Mouse (Mus musculus) Muller cell, postnatal 12 days (primary cell): ENCODE data around the gene Ldah.
A peak's percentile ranks its signal among the peaks of the same experiment; 100 is the strongest.

Source experiments
- DNase-seq: peaks from one replicate; pipeline ENCODE4 v3.0.0-alpha.2; 2015; ENCODE audit errors: inconsistent ontology term

Gene Ldah

GRCm38 (mm10) chr12:8313270-8313771 lies 105.4 kb downstream of the Ldah start, which contains the start of gene Hs1bp3:
Gene Hs1bp3 (plus strand): TSS chr12:8313432.
- DNase-seq, result peak; percentile 89

DNA sequence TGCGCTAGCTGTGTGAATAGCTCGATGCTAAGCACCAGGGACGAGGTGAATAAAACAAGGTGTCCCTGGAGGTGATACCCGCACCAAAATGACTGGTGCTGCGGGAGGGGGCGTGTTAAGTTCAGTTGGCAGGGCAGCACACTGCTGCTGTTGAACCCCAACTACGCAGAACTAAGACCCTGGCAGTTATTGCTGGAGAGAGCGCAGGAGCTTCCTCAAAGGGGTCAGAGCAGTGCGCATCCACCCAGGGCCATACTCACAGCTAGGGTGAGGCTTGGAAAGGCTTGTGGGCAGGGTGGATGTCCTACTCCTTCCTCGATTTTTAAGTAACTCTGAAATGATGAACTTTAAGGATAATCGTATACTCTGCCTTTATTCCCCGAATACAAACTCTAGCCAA lies 105.9 kb downstream of the Ldah start:
- DNase-seq, result no peak

DNA sequence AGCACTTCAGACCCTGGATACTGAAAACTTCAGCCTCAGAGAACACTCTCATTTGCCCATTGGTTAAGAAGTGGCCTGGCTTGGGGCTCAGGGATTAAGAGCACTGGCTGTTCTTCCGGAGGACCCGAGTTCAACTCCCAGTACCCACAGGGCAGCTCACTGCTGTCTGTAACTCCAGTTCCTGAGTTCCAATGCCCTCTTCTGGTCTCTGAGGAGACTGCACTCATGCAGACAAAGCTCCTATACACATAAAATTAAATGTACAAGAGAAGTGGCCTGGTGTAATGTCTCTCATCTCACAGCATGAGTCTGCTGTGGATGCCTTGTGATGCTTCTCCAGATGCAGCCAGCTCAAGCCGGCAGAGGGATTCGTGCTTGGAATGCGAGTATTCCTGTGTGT lies 108.6 kb downstream of the Ldah start:
- DNase-seq, result no peak

GRCm38 (mm10) chr12:8320084-8320713 lies 112.3 kb downstream of the Ldah start:
- peak; percentile 52 for DNase-seq

DNA sequence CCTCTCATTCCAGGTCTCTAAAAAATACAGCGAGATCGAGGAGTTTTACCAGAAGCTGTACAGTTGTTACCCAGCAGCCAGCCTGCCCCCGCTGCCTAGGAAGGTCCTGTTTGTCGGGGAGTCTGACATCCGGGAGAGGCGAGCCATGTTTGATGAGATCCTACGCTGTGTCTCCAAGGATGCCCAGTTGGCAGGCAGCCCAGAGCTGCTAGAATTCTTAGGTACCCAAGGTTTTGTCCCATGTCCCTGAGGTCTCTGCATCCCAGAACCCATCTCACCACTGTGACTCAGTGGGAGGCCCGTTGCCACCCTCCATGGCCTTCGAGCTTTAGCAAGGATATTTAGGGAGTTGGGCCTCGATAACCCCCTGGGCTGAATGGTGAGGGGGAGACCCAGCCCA lies 113.6 kb downstream of the Ldah start:
- no peak for DNase-seq

DNA sequence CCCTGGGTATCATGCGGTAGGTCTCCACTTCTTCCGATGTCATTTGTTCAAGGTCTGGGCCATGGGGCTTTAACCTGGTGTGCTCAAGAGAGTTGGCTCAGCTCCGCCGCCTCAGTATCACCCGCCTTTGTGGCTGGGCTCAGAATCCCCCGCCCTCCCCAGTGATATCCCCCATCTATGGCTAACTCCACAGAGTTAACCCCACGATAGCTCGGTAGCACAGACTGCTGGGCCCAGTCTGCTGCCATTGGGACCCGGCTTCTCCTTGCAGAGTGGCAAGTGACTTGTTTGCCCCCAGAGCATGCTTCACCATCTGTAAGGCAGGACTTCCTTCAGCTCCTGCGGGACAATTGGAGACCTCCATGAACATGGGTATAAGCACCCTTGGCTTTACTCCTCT lies 116.2 kb downstream of the Ldah start:
- no peak for DNase-seq

- no peak for DNase-seq
Observed at GRCm38 (mm10) chr12:8325245-8325942, 117.5 kb downstream of the Ldah start.

DNA sequence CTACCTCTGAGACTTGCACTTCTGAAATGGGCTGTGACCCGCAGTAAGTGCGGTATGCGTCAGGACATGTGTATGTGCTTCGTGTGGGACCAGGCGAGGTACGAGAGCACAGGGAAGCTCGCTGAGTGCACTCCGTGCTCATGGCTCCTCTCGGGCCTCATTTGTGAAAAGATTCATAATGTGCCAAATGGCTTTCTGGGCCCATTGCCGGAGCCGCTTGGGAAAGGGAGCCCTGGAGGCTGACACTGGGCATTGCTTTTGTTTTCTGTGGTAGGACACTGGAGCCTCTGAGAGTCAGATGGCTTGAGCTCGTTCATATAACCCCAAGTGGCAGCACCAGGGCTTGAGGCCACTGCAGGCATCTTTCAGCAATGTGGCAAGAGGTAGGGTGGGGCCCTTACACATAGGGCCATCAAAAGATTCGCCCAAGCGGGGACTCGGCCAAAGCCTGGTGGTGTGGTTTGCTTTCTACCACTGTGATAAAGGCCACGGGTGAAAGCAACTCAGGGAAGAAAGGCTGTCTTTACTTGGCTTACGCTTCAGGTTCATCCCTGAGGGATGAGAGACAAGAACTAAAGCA lies 118.1 kb downstream of the Ldah start:
- peak; percentile 63 for DNase-seq

DNA sequence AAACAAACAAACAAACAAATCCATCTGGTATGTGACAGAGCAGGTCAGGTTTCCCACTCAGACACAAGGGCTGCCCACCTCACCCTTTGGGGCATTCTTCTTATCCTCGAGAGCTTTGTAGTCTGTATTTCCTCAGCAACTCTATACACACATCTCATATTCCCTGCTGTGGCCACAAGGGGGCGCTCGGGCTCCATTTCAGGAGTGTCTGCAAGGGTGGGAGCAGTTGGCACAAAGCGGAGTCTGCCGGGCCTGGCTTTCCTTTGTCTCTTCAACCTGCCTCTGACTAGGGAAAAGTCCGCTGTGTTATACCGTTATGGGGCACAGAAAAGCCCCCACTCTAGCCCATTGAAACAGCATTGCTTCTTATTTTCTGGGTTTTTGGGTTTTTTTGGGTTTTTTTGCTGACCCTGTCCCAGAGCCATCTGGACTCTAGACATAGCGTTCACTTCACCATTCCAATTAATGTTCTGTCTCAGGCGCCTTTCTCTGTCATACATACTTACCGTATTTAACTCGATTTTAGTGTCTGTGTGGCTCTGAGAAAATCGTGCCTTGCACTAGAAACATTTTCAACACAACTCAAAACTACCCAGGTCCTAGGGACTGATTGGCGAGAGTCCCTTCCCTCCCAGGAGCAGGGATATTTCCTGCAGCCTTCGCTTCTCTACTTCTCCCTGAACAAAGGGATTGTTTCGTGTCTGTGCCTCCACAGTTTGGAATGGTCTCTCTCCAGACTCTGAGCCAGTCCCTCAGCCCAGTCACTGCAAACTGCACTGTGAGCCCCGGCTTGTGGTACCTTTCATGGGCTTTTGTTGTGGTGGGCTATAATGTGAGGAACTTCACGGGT lies 119.1 kb downstream of the Ldah start:
- DNase-seq, result peak; percentile 93

DNA sequence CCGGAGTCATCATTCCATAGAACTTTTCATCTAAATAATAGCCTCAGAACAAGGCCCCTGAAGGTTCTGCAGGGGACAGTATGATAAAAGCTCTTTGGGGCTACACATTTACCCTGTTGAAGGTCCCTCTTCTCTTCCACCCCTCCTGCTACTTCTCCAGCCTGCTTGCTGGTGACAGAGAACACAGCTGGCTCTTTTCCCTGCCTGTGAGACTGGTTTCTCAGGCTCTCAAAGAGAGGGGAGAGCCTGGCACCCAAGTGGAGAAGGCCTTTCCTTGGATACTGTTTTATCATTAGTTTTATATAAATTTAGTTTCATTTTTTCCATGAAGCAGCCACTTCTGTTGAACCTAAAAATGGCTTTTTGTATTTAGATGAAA lies 119.8 kb downstream of the Ldah start:
- DNase-seq, result no peak

DNA sequence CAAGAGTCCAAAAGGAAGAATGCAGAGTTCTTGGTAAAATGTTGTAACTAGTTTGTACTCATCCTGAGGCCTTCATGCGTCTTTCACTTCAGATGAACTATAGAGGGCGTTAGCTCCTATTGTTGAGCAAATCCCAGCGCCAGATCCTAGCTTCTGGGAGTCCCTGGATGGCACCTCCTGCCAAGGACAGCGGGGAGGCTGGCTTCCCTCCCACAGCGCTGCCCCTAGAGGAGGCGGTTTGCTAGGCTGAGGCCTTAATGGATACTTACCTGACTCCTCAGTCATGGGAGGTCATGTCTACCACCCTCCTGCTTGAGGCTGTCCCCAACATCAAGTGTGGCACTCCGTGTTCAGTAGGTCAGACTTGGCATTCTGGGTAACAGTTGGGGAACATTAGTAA lies 121.3 kb downstream of the Ldah start:
- no peak for DNase-seq

DNA sequence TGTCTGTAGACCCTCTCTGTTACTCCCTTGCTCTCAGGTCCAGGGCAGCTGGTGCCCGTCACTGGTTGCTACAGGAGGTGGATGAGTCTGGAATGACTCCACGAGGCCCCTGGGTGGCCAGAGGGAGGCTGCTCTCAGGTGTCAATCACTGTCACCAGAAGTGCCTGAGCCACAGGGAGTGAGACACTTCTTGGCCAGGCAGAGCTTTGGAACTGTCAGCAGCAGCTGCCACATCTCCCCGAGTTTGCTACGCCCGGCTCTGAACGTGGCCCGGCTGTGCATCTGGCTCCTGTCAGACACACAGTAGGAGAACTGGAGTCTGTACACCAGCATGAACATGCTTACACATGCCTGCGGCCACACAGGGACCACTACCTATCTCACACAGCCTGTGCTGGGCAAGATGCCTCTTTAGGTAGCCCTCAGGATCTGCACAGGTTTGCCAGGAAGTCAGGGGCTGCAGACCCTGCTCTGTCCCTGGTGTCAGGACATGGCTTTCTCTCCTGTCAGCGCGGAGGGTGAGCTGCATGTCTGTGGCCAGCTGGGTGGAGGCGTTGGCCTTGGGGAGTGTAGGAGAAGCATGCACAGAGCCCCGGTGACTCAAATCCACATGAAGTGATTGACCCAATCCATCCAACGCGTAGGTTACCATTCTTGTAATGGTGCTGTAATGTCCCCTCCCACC lies 123.7 kb downstream of the Ldah start:
- DNase-seq, result no peak

DNA sequence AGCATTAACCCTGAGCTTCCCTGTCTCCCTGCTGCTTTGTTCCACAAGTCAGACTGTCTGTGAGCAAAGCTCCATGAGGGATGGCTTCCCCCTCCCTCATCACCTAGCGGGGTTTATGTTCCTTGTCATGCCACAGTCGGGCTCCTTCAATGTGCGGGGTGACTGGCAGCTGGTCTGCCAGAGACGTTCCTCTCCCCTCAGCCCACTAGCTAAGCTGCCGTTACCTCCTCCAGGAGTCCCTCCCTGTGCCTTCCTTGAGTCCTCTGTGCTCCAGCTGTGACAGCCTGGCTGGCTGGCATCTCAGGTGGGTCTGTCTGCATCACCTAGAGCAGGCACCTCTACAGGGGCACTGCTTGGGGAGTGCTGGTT lies 124.3 kb downstream of the Ldah start:
- no peak for DNase-seq

DNA sequence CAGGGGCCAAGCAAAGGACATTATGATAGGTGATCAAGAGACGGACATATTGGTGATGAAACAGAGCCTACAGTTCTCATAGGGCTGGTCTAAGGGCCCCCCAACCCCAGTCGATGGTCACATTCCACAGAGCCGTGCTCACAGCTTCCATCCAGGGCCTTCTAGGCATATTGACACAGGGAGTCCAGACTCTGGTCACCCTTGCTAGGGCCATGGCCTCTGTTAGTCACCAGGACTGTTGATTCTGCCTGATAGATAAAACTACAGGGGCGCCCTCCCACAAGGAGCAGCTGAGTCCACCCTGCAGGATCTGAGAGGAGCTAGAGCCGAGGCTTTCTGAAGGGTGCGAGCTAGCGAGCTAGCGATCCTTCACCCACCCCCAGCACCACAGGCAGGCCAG lies 125.7 kb downstream of the Ldah start:
- peak; percentile 18 for DNase-seq

GRCm38 (mm10) chr12:8334261-8334660 lies 126.4 kb downstream of the Ldah start:
- DNase-seq, result peak; percentile 71
